Mouse (Mus musculus) neutrophil, adult 65 days (primary cell): ENCODE results near the gene Ttc16. TPM values are rescaled to one million over a fixed set of nuclear protein-coding genes. Genes with fewer than 3 reads are reported as not detected.

Experiments used
- total RNA-seq: library from RNA; stranded (reverse); gene quantifications from 2 replicates; pipeline ENCODE4 v1.2.4, GENCODE M21; 2023

The Ttc16 gene
- not detected in 2 replicates for total RNA-seq

DNA sequence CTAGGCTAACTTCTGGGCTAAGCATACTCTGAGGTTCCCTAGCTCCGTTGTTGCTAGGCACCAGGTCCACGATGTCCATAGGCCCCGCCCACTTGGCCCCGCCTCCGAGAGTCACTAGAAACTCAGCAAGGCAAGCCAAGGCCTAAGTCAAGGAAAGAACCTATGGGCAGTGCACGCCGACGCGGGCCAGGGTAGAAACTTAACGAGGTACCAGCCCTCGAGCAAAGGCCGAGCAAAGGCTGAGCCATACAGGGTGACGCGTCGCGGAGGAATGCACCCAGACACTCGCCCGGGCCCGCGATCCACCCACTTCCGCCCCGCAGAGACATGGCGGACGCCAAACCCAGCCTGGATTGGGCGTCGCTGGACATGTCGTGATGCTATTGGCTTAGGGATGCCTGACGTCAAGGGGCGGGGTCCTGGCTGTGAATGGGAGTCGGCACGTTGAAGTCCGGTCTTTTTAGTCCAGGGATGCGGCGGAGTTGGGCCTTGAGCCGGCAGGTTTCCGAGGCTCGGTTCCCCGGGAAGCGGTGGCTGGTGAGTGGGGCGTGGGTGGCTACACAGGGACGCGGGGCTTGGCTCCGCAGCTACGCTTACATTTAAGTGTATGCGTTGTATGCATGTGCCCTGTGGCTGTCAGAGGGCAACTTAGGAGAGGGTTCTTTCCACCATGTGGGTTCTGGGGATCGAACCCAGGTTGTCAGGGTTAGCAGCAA is at the start of gene Ttc16, which contains the start of gene Ptrh1:
Gene Ttc16, minus strand, starts transcription at position 275 of the 716 bp plus-strand sequence.
Gene Ptrh1, plus strand, starts transcription at position 428 of the 716 bp plus-strand sequence.

DNA sequence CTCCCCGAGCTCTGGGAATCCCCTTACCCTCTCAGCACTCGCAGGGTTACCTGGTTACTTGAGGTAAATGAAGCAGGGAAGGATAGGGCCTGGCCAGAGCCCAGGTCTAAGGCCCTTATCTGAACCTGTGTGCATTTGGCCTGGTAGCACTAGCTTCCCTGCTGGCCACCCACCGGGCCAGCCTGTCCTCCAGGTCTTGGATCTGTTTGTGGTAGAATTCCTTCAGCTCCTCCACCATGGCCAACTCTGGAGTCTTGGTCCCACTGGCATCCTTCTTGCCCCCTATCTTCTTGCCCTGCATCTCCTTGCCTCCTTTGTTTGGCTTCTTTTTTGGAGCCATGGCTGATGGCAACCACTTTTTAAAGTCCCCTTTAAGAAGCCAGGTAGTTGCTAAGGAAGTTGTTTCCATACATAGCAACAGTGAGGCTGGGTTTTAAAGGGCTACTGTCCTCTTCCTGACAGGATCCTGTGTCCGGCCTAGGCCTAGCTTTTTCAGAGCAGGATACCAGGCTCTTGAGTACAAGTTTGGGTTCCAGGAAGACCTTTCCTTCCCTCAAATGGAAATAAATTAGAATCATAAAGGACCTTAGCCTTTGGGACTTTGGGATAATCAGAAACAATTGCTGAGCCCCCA is 8.7 kb upstream of the Ttc16 start, which contains the start of gene Cfap157:
Gene Cfap157, minus strand, starts transcription at position 381 of the 634 bp plus-strand sequence.

DNA sequence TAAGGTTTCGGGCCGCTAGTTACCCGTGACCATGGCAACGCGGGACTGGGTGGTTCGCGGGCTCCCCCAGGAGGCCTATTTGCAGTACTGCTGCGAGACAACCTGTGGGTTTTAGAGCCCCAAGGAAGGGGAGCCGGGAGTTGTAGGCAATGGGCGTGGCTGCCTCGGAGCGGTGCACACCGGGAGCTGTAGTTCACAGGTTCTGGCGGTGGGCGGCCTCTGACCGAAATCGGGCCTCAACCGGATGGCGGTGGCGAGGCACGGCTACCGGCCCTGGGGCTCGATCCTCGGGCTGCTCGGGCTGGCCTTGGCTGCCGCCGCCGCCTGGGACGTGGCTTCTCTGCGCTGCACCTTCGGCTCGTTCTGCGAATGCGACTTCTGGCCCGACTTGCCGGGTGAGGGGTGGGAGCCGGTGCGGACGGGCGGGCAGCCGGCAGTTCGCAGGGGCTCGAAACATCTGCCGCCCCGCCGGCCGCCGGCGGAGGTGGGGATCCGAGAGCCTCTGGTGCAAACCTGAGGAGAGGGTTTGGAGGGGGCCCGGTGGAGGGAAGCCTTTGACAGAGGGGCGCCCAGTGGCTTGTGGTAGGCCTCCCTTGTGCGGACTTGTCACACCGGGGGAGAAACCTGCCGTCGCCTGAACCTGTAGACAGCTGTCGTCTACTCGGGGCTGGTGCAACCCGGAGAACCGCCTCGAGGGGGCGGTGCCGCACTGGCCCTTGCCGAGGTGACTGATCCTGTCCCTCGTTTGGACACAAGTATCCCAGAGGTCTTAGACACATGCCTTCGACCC is 18.2 kb downstream of the Ttc16 start, which contains the start of gene Tor2a:
Gene Tor2a, plus strand, starts transcription at position 179 of the 790 bp plus-strand sequence.

DNA sequence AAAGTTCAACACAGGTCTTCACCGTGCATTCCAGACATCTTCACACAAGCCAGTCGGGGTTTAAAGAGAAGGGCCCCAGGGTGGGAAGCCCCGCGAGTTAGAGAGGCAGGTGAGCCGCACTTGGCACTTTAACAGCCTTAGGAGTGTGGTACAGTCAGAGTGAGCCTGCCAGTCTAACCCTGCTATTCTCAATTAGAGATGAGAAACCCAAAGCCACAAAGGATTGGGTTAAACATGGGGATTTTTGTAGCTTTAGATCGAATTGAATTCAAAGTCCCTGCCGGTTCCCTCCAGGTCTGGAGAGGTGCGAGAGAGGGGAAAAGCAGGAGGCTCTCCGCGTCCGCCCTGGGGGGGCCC is 34.5 kb downstream of the Ttc16 start, which contains the start of gene 6330409D20Rik:
Gene 6330409D20Rik, minus strand, starts transcription at position 101 of the 357 bp plus-strand sequence.

DNA sequence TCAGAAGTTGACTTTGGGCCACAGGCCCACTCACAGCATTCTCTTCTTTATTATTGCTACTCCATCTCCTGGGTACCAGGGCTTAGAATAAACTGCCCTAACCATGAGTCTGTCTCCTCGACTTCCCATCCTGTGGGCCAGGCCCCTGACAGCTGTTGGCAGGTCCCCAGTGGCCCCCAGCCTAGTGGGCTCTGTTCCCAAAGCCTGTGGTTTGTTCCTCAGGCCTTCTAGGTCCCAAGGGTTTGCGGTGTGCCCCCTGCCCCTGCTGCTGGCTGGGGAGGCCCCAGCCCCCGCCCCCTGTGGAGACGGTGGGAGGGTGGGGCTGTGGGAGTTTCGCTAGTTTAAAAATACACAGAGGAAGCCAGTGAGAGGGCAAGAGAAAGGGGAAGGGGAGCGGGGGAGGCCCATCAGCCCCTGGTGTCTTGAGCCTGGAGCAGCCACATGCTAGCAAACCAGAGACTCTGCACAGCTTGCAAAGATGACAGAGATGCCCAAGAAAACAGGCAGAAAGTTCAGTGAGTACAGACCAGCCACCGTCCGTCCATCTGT is 54.7 kb downstream of the Ttc16 start, which contains the start of gene Sh2d3c:
Gene Sh2d3c, plus strand, starts transcription at position 375 of the 549 bp plus-strand sequence.

DNA sequence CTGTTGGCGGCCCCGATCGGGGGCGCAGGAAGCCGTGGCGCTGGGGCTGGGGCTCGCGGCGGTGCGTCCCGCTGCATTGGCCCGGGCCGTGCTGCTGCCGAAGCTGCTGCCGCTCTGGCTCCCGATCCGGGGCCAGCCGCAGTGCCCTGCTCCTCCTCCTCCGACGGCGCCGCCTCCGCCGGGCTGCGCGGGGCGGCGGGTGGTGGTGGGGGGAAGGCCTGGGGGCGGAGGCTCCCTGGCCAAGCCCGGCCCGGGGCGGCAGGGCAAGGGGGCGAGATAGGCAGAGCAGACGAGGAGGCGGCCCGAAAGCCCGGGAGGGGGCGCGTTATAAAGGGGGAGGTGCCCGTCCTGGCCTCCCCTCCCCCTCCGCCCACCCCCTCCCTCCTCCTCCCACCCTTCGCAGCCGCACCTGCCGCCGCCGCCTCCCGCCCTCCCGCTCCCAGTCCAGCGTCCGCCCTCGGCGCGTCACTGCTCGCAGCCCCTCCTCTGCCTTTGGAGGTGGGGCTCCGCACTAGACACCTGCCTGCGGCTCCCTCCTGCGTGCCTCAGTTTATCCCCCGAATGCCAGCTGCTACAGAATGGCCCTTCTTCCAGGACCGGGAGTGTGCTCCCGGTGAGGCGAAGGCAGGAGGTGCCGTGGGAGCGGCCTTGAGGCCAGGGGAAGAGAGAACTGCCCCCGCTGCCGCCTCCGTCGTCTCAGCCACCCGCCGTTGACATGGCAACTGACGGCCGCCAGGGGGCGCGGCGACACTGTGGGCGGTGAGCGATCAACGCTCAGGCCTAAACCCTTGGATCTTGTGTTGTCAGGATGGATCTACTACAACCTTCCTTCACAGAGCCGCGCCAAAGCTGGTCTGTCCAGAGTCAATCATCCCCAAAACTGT is 62.3 kb downstream of the Ttc16 start, which contains the start of gene Cdk9:
Gene Cdk9, minus strand, starts transcription at position 143 of the 884 bp plus-strand sequence.

Other genes with a start within 250 kb of the Ttc16 start
- 16.6 and 20.7 TPM in 2 replicates for gene Fam102a, start 240.3 kb downstream of the Ttc16 start, total RNA-seq
- gene Dpm2, start 204.8 kb downstream of the Ttc16 start, total RNA-seq = 45.4 and 46.0 TPM in 2 replicates
- gene Pip5kl1, start 200.8 kb downstream of the Ttc16 start, total RNA-seq = 0.51 TPM in 1 of 2 replicates, not detected in the other
- gene 9430097D07Rik, start 199.9 kb downstream of the Ttc16 start, total RNA-seq = not detected in 2 replicates
- 17.9 and 21.5 TPM in 2 replicates for gene St6galnac4, start 188.5 kb downstream of the Ttc16 start, total RNA-seq
- 9.5 and 12.8 TPM in 2 replicates for gene St6galnac6, start 175.9 kb downstream of the Ttc16 start, total RNA-seq
- gene Ak1, start 153.9 kb downstream of the Ttc16 start, total RNA-seq = 0.60 TPM in 1 of 2 replicates, not detected in the other
- gene Eng, start 129.0 kb downstream of the Ttc16 start, total RNA-seq = 5.4 and 6.0 TPM in 2 replicates
- 3.9 and 6.7 TPM in 2 replicates for gene Fpgs, start 71.5 kb downstream of the Ttc16 start, total RNA-seq
- 186 and 243 TPM in 2 replicates for gene Cdk9, start 62.6 kb downstream of the Ttc16 start, total RNA-seq
- gene Sh2d3c, start 54.6 kb downstream of the Ttc16 start, total RNA-seq = 306 and 450 TPM in 2 replicates
- not detected in 2 replicates for gene 6330409D20Rik, start 34.6 kb downstream of the Ttc16 start, total RNA-seq
- gene Tor2a, start 18.4 kb downstream of the Ttc16 start, total RNA-seq = 15.4 and 20.8 TPM in 2 replicates
- 0.69 and 1.9 TPM in 2 replicates for gene Ptrh1, start 153 bp upstream of the Ttc16 start, total RNA-seq
- gene Cfap157, start 8.8 kb upstream of the Ttc16 start, total RNA-seq = not detected in 2 replicates
- 0.27 and 0.38 TPM in 2 replicates for gene Stxbp1, start 71.6 kb upstream of the Ttc16 start, total RNA-seq
- gene Fam129b, start 100.5 kb upstream of the Ttc16 start, total RNA-seq = 29.3 and 49.7 TPM in 2 replicates
- 84.6 and 94.8 TPM in 2 replicates for gene Rpl12, start 185.9 kb upstream of the Ttc16 start, total RNA-seq
- 46.4 and 75.7 TPM in 2 replicates for gene Lrsam1, start 186.0 kb upstream of the Ttc16 start, total RNA-seq
- gene Slc2a8, start 206.4 kb upstream of the Ttc16 start, total RNA-seq = 1.9 and 3.1 TPM in 2 replicates